Mouse (Mus musculus) CH12.LX (cell line): Measurements from ENCODE around the gene Itgal. TPM values are rescaled to one million over a fixed set of nuclear protein-coding genes. Genes with fewer than 3 reads are reported as not detected.

Experiments used
- DNase-seq: peaks from one replicate; pipeline ENCODE4 v3.0.0-alpha.2; 2013; ENCODE audit errors: extremely low read depth
- H3K27ac ChIP-seq: 2 replicates; pipeline ENCODE4 v1.5.1; 2012; ENCODE audit warnings: low read depth, mild to moderate bottlenecking, control low read depth, moderate library complexity; ENCODE audit not compliant: insufficient read depth
- H3K27me3 ChIP-seq: replicated peaks from 2 replicates; pipeline ENCODE3; 2012; ENCODE audit warnings: inconsistent platforms
- H3K36me3 ChIP-seq, 2 experiments: replicated peaks in 1 of 2; 2 replicates each; pipeline versions ENCODE3 to v1.6.1; 2012; ENCODE audit warnings: inconsistent platforms in 1 of 2, low read length in 1 of 2, mild to moderate bottlenecking in 1 of 2, mixed read lengths in 1 of 2, moderate library complexity in 1 of 2; ENCODE audit not compliant: control insufficient read depth in 1 of 2, insufficient read depth in 1 of 2
- H3K4me1 ChIP-seq, 2 experiments: 2 replicates each; pipeline ENCODE4 v1.6.1; 2012; ENCODE audit warnings: inconsistent platforms in 1 of 2, moderate library complexity in 1 of 2; ENCODE audit not compliant: insufficient read depth in 2 of 2, control insufficient read depth in 1 of 2
- H3K4me2 ChIP-seq: 2 replicates; pipeline ENCODE4 v1.6.1; 2012; ENCODE audit warnings: low read depth, mild to moderate bottlenecking, control low read depth; ENCODE audit not compliant: poor library complexity, insufficient read depth, severe bottlenecking
- H3K4me3 ChIP-seq, 3 experiments: fragments of 150-350 bp in 1 of 3; sonication (generic) in 1 of 3; replicated peaks in 1 of 3; 2 replicates each; pipeline versions ENCODE3 to v1.5.1; 2011 to 2012; ENCODE audit warnings: low read depth in 2 of 3, low read length in 2 of 3, mild to moderate bottlenecking in 2 of 3, moderate library complexity in 2 of 3, control low read depth in 1 of 3, improper control_type of control experiment in 1 of 3, inconsistent platforms in 1 of 3, mixed read lengths in 1 of 3; ENCODE audit not compliant: poor library complexity in 1 of 3
- H3K79me2 ChIP-seq: replicated peaks from 2 replicates; pipeline ENCODE4 v1.6.1; 2012; ENCODE audit warnings: mild to moderate bottlenecking, moderate library complexity; ENCODE audit not compliant: control insufficient read depth, poor library complexity, insufficient read depth, severe bottlenecking; ENCODE audit errors: extremely low read depth
- H3K9ac ChIP-seq: 2 replicates; pipeline ENCODE4 v1.6.1; 2012; ENCODE audit warnings: low read depth, mild to moderate bottlenecking, control low read depth, moderate library complexity; ENCODE audit not compliant: insufficient read depth
- H3K9me3 ChIP-seq: replicated peaks from 2 replicates; pipeline ENCODE3; 2012; ENCODE audit warnings: low read length, inconsistent platforms, mixed read lengths
- BHLHE40 ChIP-seq: IDR thresholded peaks from 2 replicates; pipeline ENCODE4 v1.6.1; 2011; ENCODE audit warnings: mild to moderate bottlenecking, low read depth, low read length, improper control_type of control experiment
- CHD1 ChIP-seq: IDR thresholded peaks from 2 replicates; pipeline ENCODE4 v1.6.1; 2012; ENCODE audit warnings: low read depth, low read length, improper control_type of control experiment, inconsistent platforms
- CHD2 ChIP-seq: IDR thresholded peaks from 2 replicates; pipeline ENCODE4 v1.6.1; 2011; ENCODE audit warnings: low read length, improper control_type of control experiment
- E2F4 ChIP-seq: IDR thresholded peaks from 2 replicates; pipeline ENCODE4 v1.6.1; 2011; ENCODE audit warnings: low read depth, low read length, improper control_type of control experiment; ENCODE audit not compliant: insufficient replicate concordance
- ELF1 ChIP-seq: IDR thresholded peaks from 2 replicates; pipeline ENCODE4 v1.6.1; 2014; ENCODE audit warnings: low read depth, mild to moderate bottlenecking, inconsistent platforms, low read length, improper control_type of control experiment
- EP300 ChIP-seq: IDR thresholded peaks from 2 replicates; pipeline ENCODE4 v1.6.1; 2011; ENCODE audit warnings: low read length, improper control_type of control experiment
- ETS1 ChIP-seq: conservative IDR thresholded peaks from 2 replicates; pipeline ENCODE4 v1.6.1; 2012; ENCODE audit warnings: low read depth, mild to moderate bottlenecking, inconsistent platforms, low read length, improper control_type of control experiment, moderate library complexity
- HCFC1 ChIP-seq: IDR thresholded peaks from 2 replicates; pipeline ENCODE4 v1.6.1; 2012; ENCODE audit warnings: low read depth, mild to moderate bottlenecking, inconsistent platforms, low read length, improper control_type of control experiment
- IRF4 ChIP-seq: IDR thresholded peaks from 2 replicates; pipeline ENCODE4 v1.6.1; 2014; ENCODE audit warnings: low read depth, mild to moderate bottlenecking, inconsistent platforms, low read length, improper control_type of control experiment
- JUN ChIP-seq: IDR thresholded peaks from 2 replicates; pipeline ENCODE4 v1.6.1; 2011; ENCODE audit warnings: low read depth, mild to moderate bottlenecking, low read length, improper control_type of control experiment, moderate library complexity; ENCODE audit not compliant: insufficient read depth
- JUND ChIP-seq: conservative IDR thresholded peaks from 2 replicates; pipeline ENCODE4 v1.6.1; 2011; ENCODE audit warnings: low read depth, low read length, improper control_type of control experiment
- KAT2A ChIP-seq: IDR thresholded peaks from 2 replicates; pipeline ENCODE4 v1.6.1; 2012; ENCODE audit warnings: low read length, improper control_type of control experiment, inconsistent platforms; ENCODE audit not compliant: insufficient replicate concordance
- MAFK ChIP-seq: IDR thresholded peaks from 2 replicates; pipeline ENCODE4 v1.6.1; 2011; ENCODE audit warnings: low read length, improper control_type of control experiment; ENCODE audit not compliant: insufficient replicate concordance
- MAX ChIP-seq: IDR thresholded peaks from 2 replicates; pipeline ENCODE4 v1.6.1; 2011; ENCODE audit warnings: low read length, improper control_type of control experiment
- MAZ ChIP-seq: IDR thresholded peaks from 2 replicates; pipeline ENCODE4 v1.6.1; 2012; ENCODE audit warnings: low read depth, mild to moderate bottlenecking, inconsistent platforms, low read length, improper control_type of control experiment, moderate library complexity
- MEF2A ChIP-seq: IDR thresholded peaks from 2 replicates; pipeline ENCODE4 v1.6.1; 2014; ENCODE audit warnings: low read depth, mild to moderate bottlenecking, inconsistent platforms, low read length, improper control_type of control experiment, borderline replicate concordance
- MXI1 ChIP-seq: IDR thresholded peaks from 2 replicates; pipeline ENCODE4 v1.6.1; 2011; ENCODE audit warnings: mild to moderate bottlenecking, low read depth, low read length, improper control_type of control experiment
- MYC ChIP-seq: IDR thresholded peaks from 2 replicates; pipeline ENCODE4 v1.6.1; 2011; ENCODE audit warnings: low read depth, mild to moderate bottlenecking, improper control_type of control experiment, low read length
- NELFE ChIP-seq: IDR thresholded peaks from 2 replicates; pipeline ENCODE4 v1.6.1; 2011; ENCODE audit warnings: low read depth, low read length, improper control_type of control experiment
- PAX5 ChIP-seq: IDR thresholded peaks from 2 replicates; pipeline ENCODE4 v1.6.1; 2012; ENCODE audit warnings: low read length, inconsistent platforms, mixed read lengths
- POLR2A ChIP-seq: IDR thresholded peaks from 2 replicates; pipeline ENCODE4 v1.6.1; 2011; ENCODE audit warnings: low read depth, mild to moderate bottlenecking, improper control_type of control experiment, low read length
- RAD21 ChIP-seq: IDR thresholded peaks from 2 replicates; pipeline ENCODE4 v1.6.1; 2011; ENCODE audit warnings: low read depth, mild to moderate bottlenecking, low read length, improper control_type of control experiment, moderate library complexity
- RCOR1 ChIP-seq: conservative IDR thresholded peaks from 2 replicates; pipeline ENCODE4 v1.6.1; 2012; ENCODE audit warnings: low read depth, mild to moderate bottlenecking, inconsistent platforms, low read length, improper control_type of control experiment
- SIN3A ChIP-seq: IDR thresholded peaks from 2 replicates; pipeline ENCODE4 v1.6.1; 2012; ENCODE audit warnings: low read length, improper control_type of control experiment, inconsistent platforms
- SMC3 ChIP-seq: IDR thresholded peaks from 2 replicates; pipeline ENCODE4 v1.6.1; 2011; ENCODE audit warnings: low read depth, low read length, improper control_type of control experiment
- TBP ChIP-seq: conservative IDR thresholded peaks from 2 replicates; pipeline ENCODE4 v1.6.1; 2011; ENCODE audit warnings: low read depth, low read length, improper control_type of control experiment
- TCF12 ChIP-seq: IDR thresholded peaks from 2 replicates; pipeline ENCODE4 v1.6.1; 2014; ENCODE audit warnings: low read depth, mild to moderate bottlenecking, inconsistent platforms, low read length, improper control_type of control experiment
- UBTF ChIP-seq: IDR thresholded peaks from 2 replicates; pipeline ENCODE4 v1.6.1; 2012; ENCODE audit warnings: low read depth, mild to moderate bottlenecking, inconsistent platforms, low read length, improper control_type of control experiment, moderate library complexity
- USF1 ChIP-seq: IDR thresholded peaks from 2 replicates; pipeline ENCODE4 v1.6.1; 2014; ENCODE audit warnings: low read depth, mild to moderate bottlenecking, inconsistent platforms, low read length, improper control_type of control experiment
- USF2 ChIP-seq: conservative IDR thresholded peaks from 2 replicates; pipeline ENCODE4 v1.6.1; 2011; ENCODE audit warnings: low read depth, low read length, improper control_type of control experiment
- ZC3H11A ChIP-seq: IDR thresholded peaks from 2 replicates; pipeline ENCODE4 v1.6.1; 2012; ENCODE audit warnings: low read depth, mild to moderate bottlenecking, inconsistent platforms, low read length, improper control_type of control experiment
- ZMIZ1 ChIP-seq: IDR thresholded peaks from 2 replicates; pipeline ENCODE4 v1.6.1; 2012; ENCODE audit warnings: low read depth, mild to moderate bottlenecking, inconsistent platforms, low read length, improper control_type of control experiment
- dilution Hi-C: fragments of 300-500 bp; cut with MboI; formaldehyde crosslinking; loops from 2 replicates; pipeline ENCODE4 v1.14.3; 2020; ENCODE audit warnings: low sequenced_read_pairs; ENCODE audit not compliant: extremely low pct_unique_long_range_greater_than_20kb, extremely low pct_ligation_motif_present
- in situ Hi-C: fragments of 300-500 bp; cut with MboI; formaldehyde crosslinking; loops from 3 replicates; pipeline ENCODE4 v1.14.3; 2019; ENCODE audit warnings: low sequenced_read_pairs, low pct_ligation_motif_present, low pct_unique_long_range_greater_than_20kb, mixed read lengths
- polyA plus RNA-seq: library from polyadenylated mRNA; unstranded; fragments of >175 nt; gene quantifications from 2 replicates; pipeline ENCODE4 v1.2.1, GENCODE M21; 2012; ENCODE audit warnings: low read depth; ENCODE audit not compliant: insufficient read length
- total RNA-seq, 2 experiments: library from RNA; depleted of rRNA; stranded (reverse); fragments of 300-350 nt in 1 of 2; fragments of >200 nt in 1 of 2; gene quantifications; 2 replicates each; pipeline ENCODE4 v1.2.3; 2012 to 2014

The Itgal gene
- total and polyA plus RNA-seq, 3 experiments = 43.9 to 177 (median 69.0) TPM

GRCm38 (mm10) chr7:127287940-127288339 lies 8.1 kb upstream of the Itgal start:
- peak overlapping the region; percentile 97 for H3K27ac ChIP-seq
- H3K4me3 ChIP-seq = no peak overlapping the region
- H3K4me2 ChIP-seq = peak overlapping the region; percentile 57
- H3K27me3 ChIP-seq = no peaks in the 10 kb centered on the region
- dilution Hi-C loops = no loop called here
- peaks cover 22 to 76% of the 10 kb centered on the region in 2 experiments for H3K4me1 ChIP-seq
- peak; percentile 84 for TF ChIP-seq ELF1
- peak; percentile 78; the same call in 1 of the 2 replicates for TF ChIP-seq MAX
- TF ChIP-seq KAT2A = no peak
- TF ChIP-seq MAZ = peak; percentile 83; the same call in 1 of the 2 replicates
- peak; percentile 11; the same call in 1 of the 2 replicates for TF ChIP-seq HCFC1
- 0 out of 2 replicates have a peak, but pooled peaks have one; percentile 52 for TF ChIP-seq MAFK
- TF ChIP-seq TCF12 = peak; percentile 77; the same call in 1 of the 2 replicates
- TF ChIP-seq ZMIZ1 = no peak
- TF ChIP-seq EP300 = peak; percentile 88
- TF ChIP-seq E2F4 = no peak
- peak; percentile 86 for TF ChIP-seq SIN3A
- TF ChIP-seq TBP = 0 out of 2 replicates have a peak, but pooled peaks have one; percentile 34
- TF ChIP-seq ZC3H11A = no peak
- no peak for TF ChIP-seq NELFE
- TF ChIP-seq USF1 = no peak
- TF ChIP-seq UBTF = no peak
- peak; percentile 96 for TF ChIP-seq JUND
- TF ChIP-seq SMC3 = no peak
- no peak; the same call in 1 of the 2 replicates for TF ChIP-seq RAD21
- TF ChIP-seq MYC = peak; percentile 72; the same call in 1 of the 2 replicates
- peak; percentile 54; the same call in 1 of the 2 replicates for TF ChIP-seq CHD1
- TF ChIP-seq CHD2 = peak; percentile 66
- TF ChIP-seq RCOR1 = peak; percentile 94
- TF ChIP-seq PAX5 = no peak
- peak; percentile 96 for TF ChIP-seq ETS1
- peak; percentile 91 for TF ChIP-seq JUN
- no peak for TF ChIP-seq USF2
- peak; percentile 65 for TF ChIP-seq MXI1
- TF ChIP-seq POLR2A = peak; percentile 41; the same call in 1 of the 2 replicates
- TF ChIP-seq MEF2A = peak; percentile 81
- TF ChIP-seq IRF4 = peak; percentile 95
- peak; percentile 72 for TF ChIP-seq BHLHE40
- TF ChIP-seq, all 38 proteins: peak for 21
- in situ Hi-C loops = no loop called here
- Histone ChIP-seq H3K79me2 (no peaks in the 10 kb centered on the region), H3K36me3 (peaks cover 0 to 8% of the 10 kb centered on the region in 2 experiments), H3K9ac (peak overlapping the region; percentile 49; the same call in 1 of the 2 replicates), H3K9me3 (no peaks in the 10 kb centered on the region)
- peak; percentile 81 for DNase-seq
